Mouse (Mus musculus): ENCODE data around the gene Chit1. TPM values are rescaled to one million over a fixed set of nuclear protein-coding genes. Genes with fewer than 3 reads are reported as not detected.

Chit1 gene
- total RNA-seq, 1 experiment from 2014 or later = 0.55 TPM

- no peak for ATAC-seq (replicated peaks; ENCODE audit: low read depth, poor library complexity, severe bottlenecking)
Observed at GRCm38 (mm10) chr1:134097080-134097855, 13.8 kb upstream of the Chit1 start.

GRCm38 (mm10) chr1:134097956-134098725 lies 12.9 kb upstream of the Chit1 start:
- no peak for ATAC-seq (replicated peaks; ENCODE audit: low read depth, poor library complexity, severe bottlenecking)

GRCm38 (mm10) chr1:134098726-134099515 lies 12.1 kb upstream of the Chit1 start:
- ATAC-seq (replicated peaks; ENCODE audit: low read depth, poor library complexity, severe bottlenecking) = peak; percentile 86

- peak; percentile 3; the same call in 1 of the 2 replicates for ATAC-seq (replicated peaks; ENCODE audit: low read depth, poor library complexity, severe bottlenecking)
Observed at GRCm38 (mm10) chr1:134099516-134100235, 11.4 kb upstream of the Chit1 start.

- ATAC-seq (replicated peaks; ENCODE audit: low read depth, poor library complexity, severe bottlenecking) = no peak
Observed at GRCm38 (mm10) chr1:134100401-134100800, 10.6 kb upstream of the Chit1 start.

GRCm38 (mm10) chr1:134100928-134101327 lies 10.1 kb upstream of the Chit1 start:
- no peak for ATAC-seq (replicated peaks; ENCODE audit: low read depth, poor library complexity, severe bottlenecking)

GRCm38 (mm10) chr1:134101593-134101992 lies 9.4 kb upstream of the Chit1 start:
- no peak for ATAC-seq (replicated peaks; ENCODE audit: low read depth, poor library complexity, severe bottlenecking)

GRCm38 (mm10) chr1:134103861-134104260 lies 7.2 kb upstream of the Chit1 start:
- ATAC-seq (replicated peaks; ENCODE audit: low read depth, poor library complexity, severe bottlenecking) = no peak

- peak; percentile 72 for ATAC-seq (replicated peaks; ENCODE audit: low read depth, poor library complexity, severe bottlenecking)
Observed at GRCm38 (mm10) chr1:134105043-134105763, 5.8 kb upstream of the Chit1 start.

- no peak for ATAC-seq (replicated peaks; ENCODE audit: low read depth, poor library complexity, severe bottlenecking)
Observed at GRCm38 (mm10) chr1:134105764-134106430, 5.1 kb upstream of the Chit1 start.

GRCm38 (mm10) chr1:134106719-134107118 lies 4.3 kb upstream of the Chit1 start:
- ATAC-seq (replicated peaks; ENCODE audit: low read depth, poor library complexity, severe bottlenecking) = peak; percentile 49

- no peak for ATAC-seq (replicated peaks; ENCODE audit: low read depth, poor library complexity, severe bottlenecking)
Observed at GRCm38 (mm10) chr1:134107777-134108176, 3.3 kb upstream of the Chit1 start.

GRCm38 (mm10) chr1:134110015-134110414 lies 1.0 kb upstream of the Chit1 start:
- no peak for ATAC-seq (replicated peaks; ENCODE audit: low read depth, poor library complexity, severe bottlenecking)

GRCm38 (mm10) chr1:134110449-134110848 lies 593 bp upstream of the Chit1 start:
- ATAC-seq (replicated peaks; ENCODE audit: low read depth, poor library complexity, severe bottlenecking) = no peak

- ATAC-seq (replicated peaks; ENCODE audit: low read depth, poor library complexity, severe bottlenecking) = no peak
Observed at GRCm38 (mm10) chr1:134113560-134113959, 2.5 kb downstream of the Chit1 start.

GRCm38 (mm10) chr1:134114018-134114417 lies 3.0 kb downstream of the Chit1 start:
- no peak for ATAC-seq (replicated peaks; ENCODE audit: low read depth, poor library complexity, severe bottlenecking)

GRCm38 (mm10) chr1:134114730-134115129 lies 3.7 kb downstream of the Chit1 start:
- no peak for ATAC-seq (replicated peaks; ENCODE audit: low read depth, poor library complexity, severe bottlenecking)

GRCm38 (mm10) chr1:134115424-134115823 lies 4.4 kb downstream of the Chit1 start:
- ATAC-seq (replicated peaks; ENCODE audit: low read depth, poor library complexity, severe bottlenecking) = no peak

GRCm38 (mm10) chr1:134117110-134117509 lies 6.1 kb downstream of the Chit1 start:
- no peak for ATAC-seq (replicated peaks; ENCODE audit: low read depth, poor library complexity, severe bottlenecking)
